Mouse (Mus musculus) NIH3T3 (cell line): ENCODE measurements around the gene Rprd1b.

Source experiments
- DNase-seq: peaks from one replicate; pipeline ENCODE4 v3.0.0-alpha.2; 2012; ENCODE audit warnings: low read depth

Rprd1b gene

DNA sequence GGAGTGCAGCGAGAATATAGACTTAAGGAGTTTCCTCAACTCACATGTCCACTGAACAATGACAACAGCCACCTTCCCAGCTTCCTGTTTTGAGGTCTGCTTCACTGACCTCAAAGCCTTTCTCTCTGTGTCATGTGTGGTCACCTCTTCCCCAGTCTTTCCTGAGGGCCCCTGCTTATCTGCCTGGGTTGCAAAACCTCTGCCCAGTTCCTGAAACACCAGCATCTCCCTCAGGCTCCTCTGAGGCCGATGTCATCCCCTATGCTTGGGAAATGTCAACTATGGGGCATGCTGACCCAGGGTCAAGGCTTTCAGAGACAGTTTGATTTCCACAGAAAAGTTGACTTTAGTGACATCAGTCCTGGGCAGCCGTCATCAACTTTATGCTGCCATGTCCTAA is 147.1 kb downstream of the Rprd1b start:
- no peak for DNase-seq

DNA sequence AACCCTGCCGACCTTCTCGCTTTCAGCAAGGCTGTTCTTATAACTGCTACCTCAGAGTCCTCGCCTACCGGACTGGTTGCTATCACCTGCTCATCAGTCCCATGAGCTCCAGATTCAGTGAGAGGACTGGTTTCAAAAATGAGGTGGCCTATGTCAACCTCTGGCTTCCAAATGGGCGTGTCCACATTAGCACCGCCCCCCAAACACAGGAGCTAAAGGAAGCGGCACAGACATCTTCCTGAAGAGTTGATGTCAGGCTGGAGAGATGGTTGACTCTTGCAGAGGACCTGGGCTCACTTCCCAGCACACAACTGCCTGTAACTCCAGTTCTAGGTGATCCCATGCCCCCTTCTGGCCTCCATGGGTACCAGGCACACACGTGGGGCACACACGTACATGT is 148.5 kb downstream of the Rprd1b start:
- DNase-seq: no peak

DNA sequence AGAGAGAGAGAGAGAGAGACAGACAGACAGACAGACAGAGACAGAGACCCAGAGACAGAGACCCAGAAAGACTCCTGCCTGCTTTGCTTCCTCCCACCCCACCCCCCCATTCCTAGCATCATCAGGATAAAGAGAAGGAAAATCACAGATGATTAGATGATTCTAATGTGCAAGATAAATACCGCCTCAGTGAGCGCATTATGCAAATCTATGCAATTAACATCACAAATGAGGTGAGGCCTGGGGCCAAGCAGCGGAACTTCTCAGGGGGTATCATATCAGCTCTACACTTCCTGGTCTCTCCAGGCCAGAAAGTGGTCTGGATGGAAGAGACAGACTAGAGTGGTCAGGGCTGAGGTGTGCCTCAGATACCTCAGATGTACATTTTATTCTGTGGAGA is 149.3 kb downstream of the Rprd1b start:
- no peak for DNase-seq

DNA sequence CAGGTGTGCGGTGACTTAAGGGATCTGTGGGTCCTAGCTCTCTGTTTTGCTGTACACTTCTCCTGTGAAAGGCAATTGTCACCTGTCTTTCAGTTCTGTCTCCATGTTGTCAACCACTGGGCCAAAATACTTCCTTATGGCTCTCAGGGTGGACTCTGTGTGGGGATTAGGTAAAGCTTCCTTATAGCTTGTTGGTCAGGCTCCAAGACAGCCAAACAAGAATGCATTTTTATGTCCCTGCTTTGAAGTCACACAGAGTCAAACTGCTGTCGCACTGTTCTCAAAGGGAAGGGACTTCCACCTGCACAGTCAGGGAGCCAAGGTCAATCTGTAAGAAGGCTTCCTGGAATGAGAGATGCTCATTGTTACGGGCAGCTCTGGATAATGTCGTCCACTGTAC is 149.8 kb downstream of the Rprd1b start:
- no peak for DNase-seq

DNA sequence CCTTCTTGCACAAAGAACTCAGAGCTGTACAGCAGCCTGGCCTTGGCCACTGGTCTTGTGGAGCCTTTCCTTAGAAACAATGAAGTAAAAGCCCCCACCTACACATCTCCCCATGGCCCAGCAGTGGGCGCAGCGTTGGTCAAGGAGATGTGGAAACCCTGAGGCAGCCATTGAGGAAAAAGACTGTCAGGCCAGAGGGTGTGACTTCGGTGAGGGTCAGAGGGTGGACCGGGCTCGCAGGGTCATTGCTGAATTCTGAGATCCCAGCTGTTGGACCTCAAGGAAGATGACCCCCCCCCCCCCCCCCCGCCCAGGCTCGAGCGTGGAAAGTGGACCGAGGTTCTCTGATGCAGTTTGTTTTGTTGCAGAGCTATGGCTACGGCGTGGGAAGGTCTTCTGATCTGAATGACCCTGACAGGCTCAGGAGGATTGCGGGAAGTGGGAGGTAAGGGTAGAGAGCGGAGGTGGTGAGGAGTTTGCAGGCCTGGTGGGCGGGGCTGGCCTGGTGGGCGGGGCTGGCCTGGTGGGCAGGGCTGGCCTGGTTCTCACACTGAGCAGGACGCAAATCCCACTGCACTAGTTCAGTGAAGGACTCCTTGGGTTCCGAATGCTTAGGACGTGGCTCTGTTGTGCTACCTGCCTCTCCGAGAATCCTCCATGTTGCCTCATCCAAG is 150.5 kb downstream of the Rprd1b start:
- DNase-seq: no peak

DNA sequence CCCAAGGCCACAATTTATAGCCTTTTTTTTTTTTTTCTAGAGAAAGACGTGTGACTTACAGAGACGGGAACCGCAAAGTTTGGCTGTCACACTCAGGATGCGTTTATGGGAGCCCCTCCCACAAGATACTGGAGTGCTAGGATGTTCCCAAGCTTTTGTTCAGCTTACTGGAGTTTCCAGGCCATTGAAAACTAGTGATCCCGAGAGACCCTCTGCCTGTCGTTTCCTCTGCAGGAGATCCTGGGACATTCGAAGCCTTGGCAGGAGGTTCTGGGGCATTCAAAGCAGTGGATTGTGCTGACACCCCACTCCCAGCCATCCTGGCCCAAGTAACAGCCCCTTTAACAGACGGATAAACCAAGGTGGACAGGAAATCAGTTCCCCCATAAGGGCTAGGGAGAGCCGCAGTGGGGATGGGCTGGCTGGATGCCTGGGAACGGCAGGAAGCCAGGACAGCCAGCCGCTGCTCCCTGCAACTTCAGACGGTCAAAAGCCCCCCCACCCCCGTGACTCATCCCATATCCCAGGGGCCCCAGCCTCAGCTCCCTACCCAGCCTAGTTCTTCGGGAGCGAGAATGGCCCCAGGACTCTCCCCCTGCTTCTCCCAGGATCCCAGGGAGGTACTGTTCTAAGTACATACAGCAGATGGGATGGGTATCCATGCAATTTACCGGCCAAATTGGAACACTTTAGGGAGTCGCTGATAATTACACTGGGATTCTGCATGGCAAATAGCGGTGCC is 151.2 kb downstream of the Rprd1b start:
- peak; percentile 70 for DNase-seq

DNA sequence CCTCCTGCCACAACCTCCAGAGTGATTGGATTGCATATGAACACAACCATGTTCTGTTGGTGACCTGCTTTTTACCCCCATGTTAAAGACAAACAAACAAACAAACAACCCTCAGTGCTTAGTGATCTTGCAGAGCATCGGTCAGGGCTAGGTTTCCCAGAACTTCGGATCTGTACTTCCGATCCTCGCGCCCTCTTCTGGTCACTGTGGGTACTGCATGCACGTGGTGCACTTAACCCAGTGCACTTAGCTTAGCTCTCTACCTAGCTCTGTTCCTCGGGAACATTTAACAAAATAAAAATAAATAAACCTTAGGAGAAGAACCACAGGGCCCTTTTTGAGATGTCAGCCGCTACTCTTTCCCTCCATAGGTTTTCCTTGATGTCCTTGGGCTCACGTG is 152.5 kb downstream of the Rprd1b start:
- DNase-seq: peak; percentile 60
